Mouse (Mus musculus): ENCODE results near the gene Syt13. TPM values are rescaled to one million over a fixed set of nuclear protein-coding genes. Genes with fewer than 3 reads are reported as not detected.

The Syt13 gene
- total and polyA plus RNA-seq, 3 experiments: not detected

DNA sequence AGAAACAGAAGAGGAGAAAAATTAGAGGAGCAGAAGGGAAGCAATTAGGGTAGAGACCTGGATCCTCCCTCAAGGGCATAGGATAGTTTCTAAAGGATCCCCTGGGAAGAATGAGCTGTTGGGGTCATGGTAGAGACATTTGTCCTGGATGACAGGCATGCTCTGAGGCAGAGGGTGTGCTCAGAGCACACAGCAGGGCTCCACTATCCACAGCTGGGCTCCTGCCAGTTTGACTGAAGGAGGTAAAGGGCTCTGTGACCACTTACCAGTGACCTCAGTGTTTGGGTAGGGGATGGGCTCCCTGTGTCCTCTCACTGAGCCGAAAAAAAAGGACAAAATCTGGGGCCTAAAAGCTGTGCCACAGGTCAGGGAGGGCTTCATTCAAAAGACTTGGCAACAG lies 34.6 kb downstream of the Syt13 start:
- no peak for DNase-seq (ENCODE audit: extremely low read depth)
- peaks cover 5 to 20% of the 10 kb centered on the region in 2 experiments; a peak in 3 of 4 replicates for H3K4me1 ChIP-seq (ENCODE audit: control insufficient read depth in 1 of 2, insufficient read depth in 2 of 2)
- H3K27ac ChIP-seq (ENCODE audit: insufficient read depth, low read depth): no peak overlapping the region
- in situ Hi-C loops (cut with MboI; ENCODE audit: low pct_ligation_motif_present, low pct_unique_long_range_greater_than_20kb, low sequenced_read_pairs) (no loop called here), dilution Hi-C loops (cut with MboI; ENCODE audit: extremely low pct_ligation_motif_present, extremely low pct_unique_long_range_greater_than_20kb, low sequenced_read_pairs) (no loop called here)
- no peaks in the 10 kb centered on the region for H3K79me2 ChIP-seq (replicated peaks; ENCODE audit: control insufficient read depth, extremely low read depth, insufficient read depth, poor library complexity, severe bottlenecking)
- peaks cover 71% of the 10 kb centered on the region for H3K27me3 ChIP-seq (replicated peaks)
- no peak overlapping the region for H3K4me2 ChIP-seq (ENCODE audit: insufficient read depth, low read depth, poor library complexity, severe bottlenecking)
- no peaks in the 10 kb centered on the region for H3K36me3 ChIP-seq (replicated peaks in 1 of 2; ENCODE audit: control insufficient read depth in 1 of 2, insufficient read depth in 1 of 2, low read length in 1 of 2)
- TF ChIP-seq MYC (IDR thresholded peaks at IDR 0.05; ENCODE audit: low read depth, low read length) (no peak), ZMIZ1 (IDR thresholded peaks at IDR 0.05; ENCODE audit: low read depth, low read length) (no peak), SIN3A (IDR thresholded peaks at IDR 0.05; ENCODE audit: low read length) (no peak), NRF1 (IDR thresholded peaks at IDR 0.05; ENCODE audit: low read depth, low read length) (no peak), RCOR1 (conservative IDR thresholded peaks at IDR 0.05; ENCODE audit: low read depth, low read length) (no peak), ETS1 (conservative IDR thresholded peaks at IDR 0.05; ENCODE audit: low read depth, low read length) (no peak), TBP (conservative IDR thresholded peaks at IDR 0.05; ENCODE audit: low read depth, low read length) (no peak), CHD1 (IDR thresholded peaks at IDR 0.05; ENCODE audit: low read depth, low read length) (no peak), NELFE (IDR thresholded peaks at IDR 0.05; ENCODE audit: low read depth, low read length) (no peak), MXI1 (IDR thresholded peaks at IDR 0.05; ENCODE audit: low read depth, low read length) (no peak), E2F4 (IDR thresholded peaks at IDR 0.05; ENCODE audit: insufficient replicate concordance, low read depth, low read length) (no peak)
- H3K9ac ChIP-seq (ENCODE audit: insufficient read depth, low read depth): no peak overlapping the region
- no peaks in the 10 kb centered on the region for H3K9me3 ChIP-seq (replicated peaks; ENCODE audit: low read length)
- no peak overlapping the region for H3K4me3 ChIP-seq (replicated peaks in 1 of 3; ENCODE audit: low read depth in 2 of 3, low read length in 2 of 3, poor library complexity in 1 of 3)

DNA sequence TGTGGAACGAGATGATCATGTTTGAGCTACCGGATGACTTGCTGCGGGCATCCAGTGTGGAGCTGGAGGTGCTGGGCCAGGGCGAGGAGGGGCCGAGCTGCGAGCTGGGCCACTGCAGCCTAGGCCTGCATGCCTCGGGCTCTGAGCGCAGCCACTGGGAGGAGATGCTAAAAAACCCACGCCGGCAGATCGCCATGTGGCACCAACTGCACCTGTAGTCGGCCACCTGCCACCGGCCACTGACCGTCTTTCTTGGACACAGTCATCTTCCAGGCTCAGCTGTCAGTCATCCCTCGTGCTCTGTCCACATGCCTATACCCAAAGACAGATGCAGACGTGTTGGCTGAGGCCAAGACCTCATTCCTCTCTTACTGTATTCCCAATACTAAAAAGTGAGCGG lies 38.6 kb downstream of the Syt13 start:
- H3K4me2 ChIP-seq (ENCODE audit: insufficient read depth, low read depth, poor library complexity, severe bottlenecking): no peak overlapping the region
- no peak overlapping the region for H3K9ac ChIP-seq (ENCODE audit: insufficient read depth, low read depth)
- no peaks in the 10 kb centered on the region for H3K36me3 ChIP-seq (replicated peaks in 1 of 2; ENCODE audit: control insufficient read depth in 1 of 2, insufficient read depth in 1 of 2, low read length in 1 of 2)
- H3K79me2 ChIP-seq (replicated peaks; ENCODE audit: control insufficient read depth, extremely low read depth, insufficient read depth, poor library complexity, severe bottlenecking): no peaks in the 10 kb centered on the region; the same call in 1 of the 2 replicates
- no peak overlapping the region for H3K4me3 ChIP-seq (replicated peaks in 1 of 3; ENCODE audit: low read depth in 2 of 3, low read length in 2 of 3, poor library complexity in 1 of 3)
- peaks cover 7% of the 10 kb centered on the region for H3K9me3 ChIP-seq (replicated peaks; ENCODE audit: low read length)
- TF ChIP-seq NRF1 (IDR thresholded peaks at IDR 0.05; ENCODE audit: low read depth, low read length) (no peak), ZNF384 (IDR thresholded peaks at IDR 0.05; ENCODE audit: low read depth, low read length) (no peak), CHD2 (IDR thresholded peaks at IDR 0.05; ENCODE audit: low read length) (no peak), PAX5 (IDR thresholded peaks at IDR 0.05; ENCODE audit: low read length) (no peak), MAX (IDR thresholded peaks at IDR 0.05; ENCODE audit: low read length) (no peak), EP300 (IDR thresholded peaks at IDR 0.05; ENCODE audit: low read length) (no peak), KAT2A (IDR thresholded peaks at IDR 0.05; ENCODE audit: insufficient replicate concordance, low read length) (no peak), POLR2A (IDR thresholded peaks at IDR 0.05; ENCODE audit: low read depth, low read length) (no peak), MXI1 (IDR thresholded peaks at IDR 0.05; ENCODE audit: low read depth, low read length) (no peak), NELFE (IDR thresholded peaks at IDR 0.05; ENCODE audit: low read depth, low read length) (no peak), TBP (conservative IDR thresholded peaks at IDR 0.05; ENCODE audit: low read depth, low read length) (no peak), MAZ (IDR thresholded peaks at IDR 0.05; ENCODE audit: low read depth, low read length) (no peak), BHLHE40 (IDR thresholded peaks at IDR 0.05; ENCODE audit: low read depth, low read length) (no peak), TCF12 (IDR thresholded peaks at IDR 0.05; ENCODE audit: low read depth, low read length) (no peak), RAD21 (IDR thresholded peaks at IDR 0.05; ENCODE audit: low read depth, low read length) (no peak), SMC3 (IDR thresholded peaks at IDR 0.05; ENCODE audit: low read depth, low read length) (no peak), MAFK (IDR thresholded peaks at IDR 0.05; ENCODE audit: insufficient replicate concordance, low read length) (no peak), E2F4 (IDR thresholded peaks at IDR 0.05; ENCODE audit: insufficient replicate concordance, low read depth, low read length) (no peak)
- DNase-seq (ENCODE audit: extremely low read depth): no peak
- no peak overlapping the region for H3K27ac ChIP-seq (ENCODE audit: insufficient read depth, low read depth)
- H3K27me3 ChIP-seq (replicated peaks): peaks cover 75% of the 10 kb centered on the region
- dilution Hi-C loops (cut with MboI; ENCODE audit: extremely low pct_ligation_motif_present, extremely low pct_unique_long_range_greater_than_20kb, low sequenced_read_pairs) (no loop called here), in situ Hi-C loops (cut with MboI; ENCODE audit: low pct_ligation_motif_present, low pct_unique_long_range_greater_than_20kb, low sequenced_read_pairs) (no loop called here)
- H3K4me1 ChIP-seq (ENCODE audit: control insufficient read depth in 1 of 2, insufficient read depth in 2 of 2): peaks cover 0 to 4% of the 10 kb centered on the region in 2 experiments; a peak in 1 of 4 replicates

All from CH12.LX (cell line).